Mouse (Mus musculus): ENCODE measurements at regions not wholly inside any gene's neighbourhood (a gene's known extent, or its start where the extent isn't known, plus 50 kb on each side); places are given as distances from the start of the nearest gene placed in this dataset.

- ATAC-seq (replicated peaks; ENCODE audit: low FRiP score) = no peak
- Histone ChIP-seq H3K27me3 (no peaks in the 10 kb centered on the region), H3K4me3 (replicated peaks) (no peak overlapping the region), H3K27ac (no peak overlapping the region), H3K4me2 (no peak overlapping the region), H3K9me3 (replicated peaks) (no peaks in the 10 kb centered on the region), H3K4me1 (no peaks in the 10 kb centered on the region), H3K36me3 (no peaks in the 10 kb centered on the region), H3K9ac (no peak overlapping the region)
- WGBS = 79% methylated on average over 7 of the region's 7 CpGs
Observed at GRCm38 (mm10) chr1:166866256-166866655, 135.0 kb upstream of the Fam78b start.

GRCm38 (mm10) chr1:166871258-166871657 lies 130.0 kb upstream of the Fam78b start:
- 76% methylated on average over 4 of the region's 4 CpGs for WGBS
- no peaks in the 10 kb centered on the region for H3K4me1 ChIP-seq

GRCm38 (mm10) chr1:166876452-166876851 lies 124.8 kb upstream of the Fam78b start:
- 94% methylated on average over 2 of the region's 2 CpGs for WGBS

More at GRCm38 (mm10) chr1:166871258-166871657, 130.0 kb upstream of the Fam78b start:
- H3K27ac ChIP-seq = no peak overlapping the region
- no peak overlapping the region for H3K9ac ChIP-seq
- H3K4me2 ChIP-seq = no peak overlapping the region
- H3K4me3 ChIP-seq (replicated peaks) = no peak overlapping the region
- H3K9me3 ChIP-seq (replicated peaks) = no peaks in the 10 kb centered on the region
- H3K27me3 ChIP-seq = no peaks in the 10 kb centered on the region
- ATAC-seq (replicated peaks; ENCODE audit: low FRiP score) = no peak
- no peaks in the 10 kb centered on the region for H3K36me3 ChIP-seq

GRCm38 (mm10) chr1:166883215-166883614 lies 118.0 kb upstream of the Fam78b start:
- WGBS = 87% methylated on average over 3 of the region's 3 CpGs
- Histone ChIP-seq H3K9me3 (replicated peaks) (no peaks in the 10 kb centered on the region), H3K27me3 (no peaks in the 10 kb centered on the region), H3K27ac (no peak overlapping the region), H3K4me3 (replicated peaks) (no peak overlapping the region), H3K4me2 (no peak overlapping the region), H3K9ac (no peak overlapping the region), H3K36me3 (no peaks in the 10 kb centered on the region), H3K4me1 (no peaks in the 10 kb centered on the region)
- no peak for ATAC-seq (replicated peaks; ENCODE audit: low FRiP score)

More at GRCm38 (mm10) chr1:166876452-166876851, 124.8 kb upstream of the Fam78b start:
- H3K4me3 ChIP-seq (replicated peaks) = no peak overlapping the region
- no peaks in the 10 kb centered on the region for H3K27me3 ChIP-seq
- no peaks in the 10 kb centered on the region for H3K4me1 ChIP-seq
- H3K27ac ChIP-seq = no peak overlapping the region
- H3K9me3 ChIP-seq (replicated peaks) = no peaks in the 10 kb centered on the region
- no peaks in the 10 kb centered on the region for H3K36me3 ChIP-seq
- no peak for ATAC-seq (replicated peaks; ENCODE audit: low FRiP score)
- H3K9ac ChIP-seq = no peak overlapping the region
- no peak overlapping the region for H3K4me2 ChIP-seq

GRCm38 (mm10) chr1:166895945-166896344 lies 105.3 kb upstream of the Fam78b start:
- Histone ChIP-seq H3K36me3 (no peaks in the 10 kb centered on the region), H3K9ac (no peak overlapping the region), H3K4me3 (replicated peaks) (no peak overlapping the region), H3K9me3 (replicated peaks) (no peaks in the 10 kb centered on the region), H3K27me3 (no peaks in the 10 kb centered on the region), H3K4me2 (no peak overlapping the region), H3K4me1 (peaks cover 10% of the 10 kb centered on the region), H3K27ac (no peak overlapping the region)
- ATAC-seq (replicated peaks; ENCODE audit: low FRiP score) = no peak
- WGBS = 87% methylated on average over 5 of the region's 5 CpGs

GRCm38 (mm10) chr1:166898741-166899140 lies 102.5 kb upstream of the Fam78b start:
- Histone ChIP-seq H3K4me1 (peaks cover 10% of the 10 kb centered on the region), H3K9ac (no peak overlapping the region), H3K36me3 (no peaks in the 10 kb centered on the region), H3K4me2 (no peak overlapping the region), H3K9me3 (replicated peaks) (no peaks in the 10 kb centered on the region), H3K27me3 (no peaks in the 10 kb centered on the region), H3K27ac (no peak overlapping the region), H3K4me3 (replicated peaks) (no peak overlapping the region)
- ATAC-seq (replicated peaks; ENCODE audit: low FRiP score) = no peak
- WGBS = 79% methylated on average over 2 of the region's 2 CpGs

- Histone ChIP-seq H3K9ac (no peak overlapping the region), H3K27me3 (no peaks in the 10 kb centered on the region), H3K9me3 (replicated peaks) (no peaks in the 10 kb centered on the region), H3K4me1 (peaks cover 10% of the 10 kb centered on the region), H3K27ac (no peak overlapping the region), H3K4me3 (replicated peaks) (no peak overlapping the region), H3K36me3 (no peaks in the 10 kb centered on the region), H3K4me2 (no peak overlapping the region)
- WGBS = 58% methylated on average over 6 of the region's 6 CpGs
- ATAC-seq (replicated peaks; ENCODE audit: low FRiP score) = no peak
Observed at GRCm38 (mm10) chr1:166899238-166899637, 102.0 kb upstream of the Fam78b start.

- H3K27me3 ChIP-seq = no peaks in the 10 kb centered on the region
- H3K9me3 ChIP-seq (replicated peaks) = no peaks in the 10 kb centered on the region
- no peaks in the 10 kb centered on the region for H3K36me3 ChIP-seq
- H3K9ac ChIP-seq = no peak overlapping the region
- ATAC-seq (replicated peaks; ENCODE audit: low FRiP score) = no peak; the same call in 1 of the 2 replicates
- 78% methylated on average over 4 of the region's 4 CpGs for WGBS
- H3K4me1 ChIP-seq = peaks cover 10% of the 10 kb centered on the region
- peak overlapping the region; percentile 4; the same call in 1 of the 2 replicates for H3K4me2 ChIP-seq
- peak overlapping the region; percentile 62; the same call in 1 of the 2 replicates for H3K27ac ChIP-seq
- H3K4me3 ChIP-seq (replicated peaks) = no peak overlapping the region
Observed at GRCm38 (mm10) chr1:166900028-166900427, 101.2 kb upstream of the Fam78b start.

- Histone ChIP-seq H3K4me1 (peaks cover 10% of the 10 kb centered on the region), H3K27ac (peak overlapping the region; percentile 62; the same call in 1 of the 2 replicates), H3K9ac (no peak overlapping the region), H3K4me3 (replicated peaks) (no peak overlapping the region), H3K27me3 (no peaks in the 10 kb centered on the region), H3K4me2 (peak overlapping the region; percentile 4; the same call in 1 of the 2 replicates), H3K36me3 (no peaks in the 10 kb centered on the region), H3K9me3 (replicated peaks) (no peaks in the 10 kb centered on the region)
- WGBS = 24% methylated on average over 8 of the region's 8 CpGs
- ATAC-seq (replicated peaks; ENCODE audit: low FRiP score) = peak; percentile 46; the same call in 1 of the 2 replicates
Observed at GRCm38 (mm10) chr1:166900441-166901161, 100.6 kb upstream of the Fam78b start.

GRCm38 (mm10) chr1:166901574-166901973 lies 99.6 kb upstream of the Fam78b start:
- Histone ChIP-seq H3K9ac (no peak overlapping the region), H3K27me3 (no peaks in the 10 kb centered on the region), H3K4me1 (peaks cover 10% of the 10 kb centered on the region), H3K27ac (no peak overlapping the region), H3K9me3 (replicated peaks) (no peaks in the 10 kb centered on the region), H3K4me3 (replicated peaks) (no peak overlapping the region), H3K4me2 (no peak overlapping the region), H3K36me3 (no peaks in the 10 kb centered on the region)
- no peak for ATAC-seq (replicated peaks; ENCODE audit: low FRiP score)
- 58% methylated on average over 4 of the region's 4 CpGs for WGBS

- H3K27ac ChIP-seq = no peak overlapping the region
- no peaks in the 10 kb centered on the region for H3K36me3 ChIP-seq
- no peaks in the 10 kb centered on the region for H3K9me3 ChIP-seq (replicated peaks)
- H3K4me3 ChIP-seq (replicated peaks) = no peak overlapping the region
- ATAC-seq (replicated peaks; ENCODE audit: low FRiP score) = no peak
- 87% methylated on average over 5 of the region's 5 CpGs for WGBS
- H3K9ac ChIP-seq = no peak overlapping the region
- H3K4me2 ChIP-seq = no peak overlapping the region
- H3K4me1 ChIP-seq = peaks cover 10% of the 10 kb centered on the region
- no peaks in the 10 kb centered on the region for H3K27me3 ChIP-seq
Observed at GRCm38 (mm10) chr1:166903417-166903816, 97.8 kb upstream of the Fam78b start.

- no peak overlapping the region for H3K4me3 ChIP-seq (replicated peaks)
- no peaks in the 10 kb centered on the region for H3K4me1 ChIP-seq
- no peaks in the 10 kb centered on the region for H3K36me3 ChIP-seq
- H3K9ac ChIP-seq = no peak overlapping the region
- 76% methylated on average over 10 of the region's 10 CpGs for WGBS
- no peak for ATAC-seq (replicated peaks; ENCODE audit: low FRiP score)
- H3K4me2 ChIP-seq = no peak overlapping the region
- H3K9me3 ChIP-seq (replicated peaks) = no peaks in the 10 kb centered on the region
- H3K27ac ChIP-seq = no peak overlapping the region
- no peaks in the 10 kb centered on the region for H3K27me3 ChIP-seq
Observed at GRCm38 (mm10) chr1:166908231-166908805, 92.9 kb upstream of the Fam78b start.

Data from kidney, embryonic 15.5 days (tissue).